Mouse (Mus musculus): ENCODE measurements at regions not wholly inside any gene's neighbourhood (a gene's known extent, or its start where the extent isn't known, plus 50 kb on each side); places are given as distances from the start of the nearest gene placed in this dataset.

DNA sequence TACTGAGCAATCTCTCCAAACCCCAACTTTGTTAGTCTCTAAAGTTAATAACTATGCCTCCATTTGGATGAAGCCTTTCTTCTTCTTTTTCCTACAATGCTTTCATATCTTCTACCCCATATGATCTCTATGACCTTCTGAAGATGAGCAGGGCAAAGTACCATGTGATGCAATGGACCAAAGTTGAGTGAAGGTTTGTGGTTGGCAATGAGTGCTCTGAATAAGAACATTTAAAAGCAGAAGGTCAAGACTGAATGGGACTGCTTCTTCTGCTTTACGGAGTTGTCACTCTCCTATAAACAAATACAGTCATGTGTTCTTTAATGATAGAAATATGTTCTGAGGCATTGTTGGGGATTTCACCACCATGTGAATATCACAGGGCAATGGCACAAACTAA is 65.0 kb upstream of the Marcks start:
- no peaks in the 10 kb centered on the region for H3K79me2 ChIP-seq (ENCODE audit: control insufficient read depth, insufficient read depth, low read length, poor library complexity)
- no peaks in the 10 kb centered on the region for H3K4me1 ChIP-seq (ENCODE audit: control insufficient read depth in 1 of 2, insufficient read depth in 2 of 2, low read length in 2 of 2)
- H3K9me3 ChIP-seq (replicated peaks; ENCODE audit: insufficient read depth, low read length) = no peaks in the 10 kb centered on the region
- H3K27me3 ChIP-seq (ENCODE audit: control insufficient read depth in 1 of 2, insufficient read depth in 2 of 2, low read length in 2 of 2) = no peaks in the 10 kb centered on the region
- DNase-seq (ENCODE audit: low read depth, low spot score) = no peak
- H3K9ac ChIP-seq (ENCODE audit: control insufficient read depth, low read depth, low read length, poor library complexity, severe bottlenecking) = no peak overlapping the region
- H3K4me3 ChIP-seq (ENCODE audit: control insufficient read depth in 1 of 2, insufficient read depth in 1 of 2, low read depth in 2 of 2, low read length in 2 of 2) = no peak overlapping the region
- H3K36me3 ChIP-seq (ENCODE audit: control insufficient read depth in 1 of 2, insufficient read depth in 2 of 2, low read length in 2 of 2) = no peaks in the 10 kb centered on the region
- H3K27ac ChIP-seq (ENCODE audit: control insufficient read depth, low read depth, low read length) = no peak overlapping the region
- TF ChIP-seq E2F4 (IDR thresholded peaks at IDR 0.05; ENCODE audit: borderline replicate concordance, low read depth, low read length) = no peak
- TF ChIP-seq GABPA (IDR thresholded peaks at IDR 0.05; ENCODE audit: low read depth, low read length) = no peak
- TF ChIP-seq SMC3 (IDR thresholded peaks at IDR 0.05; ENCODE audit: low read depth, low read length) = no peak
- no peak for TF ChIP-seq POLR2AphosphoS5 (IDR thresholded peaks at IDR 0.05; ENCODE audit: borderline replicate concordance, low read depth, low read length)
- no peak for TF ChIP-seq GATA1 (IDR thresholded peaks at IDR 0.05; ENCODE audit: low read depth, low read length)
- TF ChIP-seq BHLHE40 (IDR thresholded peaks at IDR 0.05; ENCODE audit: borderline replicate concordance, low read depth, low read length) = no peak
- no peak for TF ChIP-seq USF1 (IDR thresholded peaks at IDR 0.05; ENCODE audit: low read depth, low read length)
- TF ChIP-seq NELFE (IDR thresholded peaks at IDR 0.05; ENCODE audit: low read depth, low read length) = no peak
- no peak for TF ChIP-seq CHD2 (IDR thresholded peaks at IDR 0.05; ENCODE audit: low read length)
- no peak for TF ChIP-seq ZMIZ1 (IDR thresholded peaks at IDR 0.05; ENCODE audit: low read depth, low read length)
- TF ChIP-seq ELF1 (IDR thresholded peaks at IDR 0.05; ENCODE audit: low read depth, low read length) = no peak
- TF ChIP-seq NRF1 (IDR thresholded peaks at IDR 0.05; ENCODE audit: insufficient read depth, low read depth, low read length, poor library complexity, severe bottlenecking) = no peak
- no peak for TF ChIP-seq TAL1 (IDR thresholded peaks at IDR 0.05; ENCODE audit: low read length)
- TF ChIP-seq MXI1 (IDR thresholded peaks at IDR 0.05; ENCODE audit: low read depth, low read length) = no peak
- no peak for TF ChIP-seq MEF2A (IDR thresholded peaks at IDR 0.05; ENCODE audit: extremely low read depth, insufficient replicate concordance, low read depth, low read length, poor library complexity, severe bottlenecking)
- TF ChIP-seq KAT2A (conservative IDR thresholded peaks at IDR 0.05; ENCODE audit: low read depth, low read length) = no peak
- no peak for TF ChIP-seq RCOR1 (IDR thresholded peaks at IDR 0.05; ENCODE audit: low read depth, low read length)
- no peak for TF ChIP-seq ZC3H11A (IDR thresholded peaks at IDR 0.05; ENCODE audit: low read depth, low read length)
- TF ChIP-seq SIN3A (IDR thresholded peaks at IDR 0.05; ENCODE audit: low read length) = no peak
- TF ChIP-seq ZKSCAN1 (IDR thresholded peaks at IDR 0.05; ENCODE audit: low read depth, low read length) = no peak

DNA sequence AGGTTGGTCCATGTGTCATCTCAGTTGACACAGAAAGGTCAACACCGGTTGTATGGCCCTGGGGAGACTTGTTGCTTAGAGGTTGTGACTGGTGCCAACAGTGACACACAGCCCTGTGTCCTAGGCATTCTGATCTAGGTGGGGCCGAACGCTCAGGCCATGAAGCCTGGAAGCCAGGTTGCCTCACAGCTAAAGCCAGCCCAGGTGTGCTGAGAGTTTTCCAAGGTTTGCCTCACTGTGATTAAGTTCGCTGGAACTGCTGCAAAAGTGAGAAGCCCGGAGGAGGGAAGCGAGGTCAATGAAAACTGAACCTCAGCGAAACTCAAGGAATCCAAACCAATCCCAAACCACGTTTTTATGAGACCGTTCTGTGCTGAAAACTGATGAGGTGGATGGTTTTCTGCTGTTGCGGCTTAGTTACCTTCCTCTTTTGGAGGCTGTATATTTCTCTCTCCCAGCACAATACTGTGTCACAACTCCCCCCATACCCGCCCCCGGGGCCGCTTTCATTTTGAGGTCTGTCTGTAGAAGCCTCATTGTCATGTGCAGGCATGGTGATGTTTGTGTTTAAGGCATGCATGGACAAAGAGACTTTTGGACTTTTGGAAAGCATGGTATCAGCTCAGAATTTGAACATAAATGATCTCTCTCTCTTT is 56.2 kb upstream of the Marcks start:
- TF ChIP-seq TBP (IDR thresholded peaks at IDR 0.05; ENCODE audit: low read depth, low read length) (no peak), RCOR1 (IDR thresholded peaks at IDR 0.05; ENCODE audit: low read depth, low read length) (no peak), ZMIZ1 (IDR thresholded peaks at IDR 0.05; ENCODE audit: low read depth, low read length) (no peak), MAFK (IDR thresholded peaks at IDR 0.05; ENCODE audit: borderline replicate concordance, low read depth, low read length) (no peak), POLR2A (IDR thresholded peaks at IDR 0.05; ENCODE audit: control insufficient read depth in 1 of 2, insufficient read depth in 1 of 2, low read depth in 1 of 2, low read length in 2 of 2, poor library complexity in 1 of 2) (no peak), NRF1 (IDR thresholded peaks at IDR 0.05; ENCODE audit: insufficient read depth, low read depth, low read length, poor library complexity, severe bottlenecking) (no peak), USF2 (IDR thresholded peaks at IDR 0.05; ENCODE audit: borderline replicate concordance in 1 of 2, insufficient read depth in 1 of 2, low read depth in 1 of 2, low read length in 2 of 2) (no peak), ZKSCAN1 (IDR thresholded peaks at IDR 0.05; ENCODE audit: low read depth, low read length) (no peak), ELF1 (IDR thresholded peaks at IDR 0.05; ENCODE audit: low read depth, low read length) (no peak), MYC (IDR thresholded peaks at IDR 0.05; ENCODE audit: low read depth, low read length) (no peak), EP300 (IDR thresholded peaks at IDR 0.05; ENCODE audit: low read depth in 1 of 2, low read length in 2 of 2) (no peak), MEF2A (IDR thresholded peaks at IDR 0.05; ENCODE audit: extremely low read depth, insufficient replicate concordance, low read depth, low read length, poor library complexity, severe bottlenecking) (no peak), NELFE (IDR thresholded peaks at IDR 0.05; ENCODE audit: low read depth, low read length) (no peak), TCF12 (IDR thresholded peaks at IDR 0.05; ENCODE audit: low read depth, low read length) (no peak), E2F4 (IDR thresholded peaks at IDR 0.05; ENCODE audit: borderline replicate concordance, low read depth, low read length) (no peak), MXI1 (IDR thresholded peaks at IDR 0.05; ENCODE audit: low read depth, low read length) (no peak), SMC3 (IDR thresholded peaks at IDR 0.05; ENCODE audit: low read depth, low read length) (no peak), KAT2A (conservative IDR thresholded peaks at IDR 0.05; ENCODE audit: low read depth, low read length) (no peak), MAZ (IDR thresholded peaks at IDR 0.05; ENCODE audit: low read depth, low read length) (no peak)
- Histone ChIP-seq H3K4me1 (ENCODE audit: control insufficient read depth in 1 of 2, insufficient read depth in 2 of 2, low read length in 2 of 2) (peaks cover 1 to 2% of the 10 kb centered on the region in 2 experiments; a peak in 2 of 4 replicates), H3K4me3 (ENCODE audit: control insufficient read depth in 1 of 2, insufficient read depth in 1 of 2, low read depth in 2 of 2, low read length in 2 of 2) (no peak overlapping the region), H3K27ac (ENCODE audit: control insufficient read depth, low read depth, low read length) (no peak overlapping the region), H3K36me3 (ENCODE audit: control insufficient read depth in 1 of 2, insufficient read depth in 2 of 2, low read length in 2 of 2) (peaks cover 0 to 5% of the 10 kb centered on the region in 2 experiments; a peak in 2 of 4 replicates), H3K79me2 (ENCODE audit: control insufficient read depth, insufficient read depth, low read length, poor library complexity) (no peaks in the 10 kb centered on the region), H3K9ac (ENCODE audit: control insufficient read depth, low read depth, low read length, poor library complexity, severe bottlenecking) (no peak overlapping the region), H3K27me3 (ENCODE audit: control insufficient read depth in 1 of 2, insufficient read depth in 2 of 2, low read length in 2 of 2) (no peaks in the 10 kb centered on the region), H3K9me3 (replicated peaks; ENCODE audit: insufficient read depth, low read length) (no peaks in the 10 kb centered on the region)
- DNase-seq (ENCODE audit: low read depth, low spot score) = no peak
